In the genomic region with DNA sequence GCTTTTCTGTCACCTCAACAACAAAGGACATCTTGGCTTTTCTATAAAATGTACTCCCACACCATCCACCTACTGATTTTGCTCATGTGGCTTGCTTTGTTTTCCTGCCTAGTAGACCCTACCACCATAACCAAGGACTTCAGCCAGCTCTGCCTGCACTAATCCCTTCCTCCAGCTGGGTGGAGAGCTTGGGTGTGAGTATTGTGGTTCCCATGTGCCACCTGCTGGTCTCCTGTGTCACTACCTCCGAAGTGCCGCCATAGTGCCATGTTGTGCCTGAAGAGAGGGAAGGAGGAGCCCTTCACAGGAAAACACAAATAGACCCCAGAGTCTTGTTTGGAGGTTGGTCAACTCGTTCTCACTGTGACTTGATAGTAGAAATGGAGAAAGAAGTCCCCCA, we compare ENCODE assay signal across 8 mouse cellular contexts.
DNase-seq lines count a peak whose midpoint lies in the region; ATAC-seq lines count a peak whose summit lies in the region.

No protein-coding gene starts in this region.

- H3K9ac ChIP-seq in heart, embryonic 11.5 days (ENCODE audit: low read depth, low read length): no peak overlapping the region
- no peak overlapping the region for H3K9ac ChIP-seq in forebrain, embryonic 13.5 days
- H3K9ac ChIP-seq in hindbrain, embryonic 13.5 days: no peak overlapping the region

- no peak overlapping the region for H3K4me3 ChIP-seq in heart, embryonic 11.5 days (ENCODE audit: low read depth, low read length)
- no peak overlapping the region for H3K4me3 ChIP-seq in forebrain, embryonic 13.5 days
- no peak overlapping the region for H3K4me3 ChIP-seq in hindbrain, embryonic 13.5 days

- H3K36me3 ChIP-seq in heart, embryonic 11.5 days (ENCODE audit: control insufficient read depth, insufficient read depth, low read length): no peaks in the 10 kb centered on the region
- H3K36me3 ChIP-seq in forebrain, embryonic 13.5 days (ENCODE audit: poor library complexity, severe bottlenecking): no peaks in the 10 kb centered on the region
- no peaks in the 10 kb centered on the region for H3K36me3 ChIP-seq in hindbrain, embryonic 13.5 days

- no peaks in the 10 kb centered on the region for H3K9me3 ChIP-seq in heart, embryonic 11.5 days (replicated peaks; ENCODE audit: control insufficient read depth, low read length)
- no peaks in the 10 kb centered on the region for H3K9me3 ChIP-seq in forebrain, embryonic 13.5 days (replicated peaks)
- H3K9me3 ChIP-seq in hindbrain, embryonic 13.5 days: no peaks in the 10 kb centered on the region

- DNase-seq in heart, adult 18-20 months: peak; percentile 9 to 47
- peak; percentile 8 for DNase-seq in c-Kit-positive CD71-positive TER-119-positive erythroid progenitor cells, embryonic 14.5 days (ENCODE audit: low spot score)
- peak; percentile 68 for DNase-seq in layer of hippocampus, adult 9-10 months (ENCODE audit: low spot score)
- DNase-seq in lung, postnatal 36 days: peak; percentile 46
- peak; percentile 51 for DNase-seq in retina, postnatal 7 days (ENCODE audit: low read depth, low spot score)

- ATAC-seq in heart, embryonic 11.5 days (replicated peaks; ENCODE audit: insufficient number of reproducible peaks, low FRiP score, low TSS enrichment): no peak
- peak; percentile 95 for ATAC-seq in forebrain, embryonic 13.5 days
- peak; percentile 84 for ATAC-seq in hindbrain, embryonic 13.5 days (ENCODE audit: low FRiP score)

- H3K4me2 ChIP-seq in heart, embryonic 11.5 days: no peak overlapping the region
- H3K4me2 ChIP-seq in forebrain, embryonic 13.5 days: no peak overlapping the region
- no peak overlapping the region for H3K4me2 ChIP-seq in hindbrain, embryonic 13.5 days

- H3K4me1 ChIP-seq in heart, embryonic 11.5 days (ENCODE audit: control insufficient read depth, insufficient read depth, low read length): no peaks in the 10 kb centered on the region
- no peaks in the 10 kb centered on the region for H3K4me1 ChIP-seq in forebrain, embryonic 13.5 days
- peaks cover 12% of the 10 kb centered on the region for H3K4me1 ChIP-seq in hindbrain, embryonic 13.5 days (replicated peaks)

- WGBS in heart, embryonic 11.5 days (ENCODE audit: insufficient replicate concordance): 7% methylated on average over 3 of the region's 3 CpGs
- WGBS in forebrain, embryonic 13.5 days: 6% methylated on average over 3 of the region's 3 CpGs
- 13% methylated on average over 3 of the region's 3 CpGs for WGBS in hindbrain, embryonic 13.5 days

- no peaks in the 10 kb centered on the region for H3K27me3 ChIP-seq in heart, embryonic 11.5 days (ENCODE audit: control insufficient read depth, insufficient read depth, low read length)
- no peaks in the 10 kb centered on the region for H3K27me3 ChIP-seq in forebrain, embryonic 13.5 days
- H3K27me3 ChIP-seq in hindbrain, embryonic 13.5 days: no peaks in the 10 kb centered on the region

- H3K27ac ChIP-seq in heart, embryonic 11.5 days (ENCODE audit: low read depth, low read length): no peak overlapping the region
- H3K27ac ChIP-seq in forebrain, embryonic 13.5 days: no peak overlapping the region
- H3K27ac ChIP-seq in hindbrain, embryonic 13.5 days: no peak overlapping the region

Comparison
In these comparisons a context has a peak if more than half of its experiments do, and no peak if none do; other contexts are left out.
1. DNase-seq: peak in every context shown above with its lines; median percentile 68 in layer of hippocampus, adult 9-10 months; 51 in retina, postnatal 7 days; 46 in lung, postnatal 36 days; 28 in heart, adult 18-20 months; 8 in c-Kit-positive CD71-positive TER-119-positive erythroid progenitor cells, embryonic 14.5 days.